Mouse (Mus musculus) adipocyte (in vitro differentiated cells): ENCODE measurements around the gene Olfr3.

ENCODE experiments used
- DNase-seq: peaks from one replicate; pipeline ENCODE4 v3.0.0-alpha.2; 2016; ENCODE audit warnings: low spot score

Gene Olfr3

GRCm38 (mm10) chr2:36816932-36817331 is at the start of gene Olfr3:
Gene Olfr3, minus strand, starts transcription at chr2:36817032.
- no peak for DNase-seq

DNA sequence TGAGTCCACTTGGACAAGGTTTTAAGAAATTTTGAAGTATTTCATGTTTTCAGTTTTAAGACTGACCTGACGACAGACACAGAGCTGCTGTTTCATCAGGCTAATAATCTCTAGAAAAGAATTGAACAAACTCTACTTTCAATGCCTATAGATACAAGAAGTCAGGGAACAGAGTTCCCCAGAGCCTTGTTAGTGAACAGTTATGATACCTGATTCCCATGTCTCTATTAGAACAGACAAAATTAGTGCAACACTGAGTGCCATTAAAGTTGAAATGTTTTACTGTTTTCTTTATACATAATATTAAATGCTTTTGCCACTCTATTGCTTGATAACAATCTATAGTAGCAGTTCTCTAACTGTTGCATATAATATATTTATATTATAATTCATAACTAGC is 45.7 kb upstream of the Olfr3 start, which contains the start of gene Olfr351:
TSS of gene Olfr351 (minus strand) at position 101 of the 400 bp plus-strand sequence.
- no peak for DNase-seq

DNA sequence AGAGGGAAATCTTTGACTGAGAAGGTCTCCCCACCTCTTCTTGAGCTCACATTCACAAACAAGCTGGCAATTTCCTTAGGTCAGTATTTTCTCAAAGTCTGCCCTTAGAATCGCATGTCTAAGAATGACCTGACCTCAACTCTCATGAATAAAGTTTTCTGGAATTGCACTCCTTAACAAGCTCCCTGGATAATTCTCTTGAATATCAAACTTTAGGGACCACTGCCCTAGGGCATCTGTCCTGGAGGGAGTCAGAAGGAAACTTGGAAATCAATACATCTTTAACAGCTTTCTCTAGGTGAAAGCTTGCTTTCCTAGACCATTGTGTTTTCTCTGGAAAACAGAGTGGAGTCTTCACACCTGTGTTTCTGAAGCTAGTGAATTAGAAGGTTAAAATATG is 29.2 kb upstream of the Olfr3 start, which contains the start of gene Olfr350:
TSS of gene Olfr350 (plus strand) at position 301 of the 400 bp plus-strand sequence.
- DNase-seq, result no peak

DNA sequence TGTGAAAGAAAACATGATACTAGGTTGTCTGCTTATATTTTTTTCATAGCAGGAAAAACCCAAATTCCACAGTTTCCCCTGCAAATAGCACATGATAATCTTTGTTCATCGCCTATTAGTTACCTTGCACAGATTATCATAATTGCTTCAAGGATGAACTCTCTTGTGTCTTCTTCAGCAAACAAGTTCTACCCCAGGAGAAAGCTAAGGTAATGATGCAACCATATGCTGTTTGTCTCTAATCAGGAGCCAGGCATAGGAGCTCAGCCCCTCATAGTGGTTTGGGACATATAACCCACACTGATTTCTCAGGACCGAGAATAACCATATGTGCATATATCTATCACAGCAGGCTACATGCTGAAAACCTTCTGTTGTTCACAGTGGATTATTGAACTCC is 26.6 kb downstream of the Olfr3 start, which contains the start of gene Olfr50:
TSS of gene Olfr50 (plus strand) at position 301 of the 400 bp plus-strand sequence.
- no peak for DNase-seq

- no peak for DNase-seq
Measured at GRCm38 (mm10) chr2:36783976-36784375, 32.9 kb downstream of the Olfr3 start, which contains the start of gene Olfr348. Gene Olfr348, plus strand, starts transcription at chr2:36784276.
